Mouse (Mus musculus) midbrain, embryonic 11.5 days (tissue): ENCODE data around the gene Plch2. TPM values are rescaled to one million over a fixed set of nuclear protein-coding genes. Genes with fewer than 3 reads are reported as not detected.

ENCODE experiments used
- ATAC-seq: fragments of 200-750 bp; cut with Nextera tagmentation; 2 replicates; pipeline ENCODE4 v1.8.0; 2017; ENCODE audit warnings: moderate TSS enrichment, moderate library complexity; ENCODE audit not compliant: low FRiP score
- DNase-seq: peaks from one replicate; pipeline ENCODE4 v3.0.0; 2015; ENCODE audit warnings: low spot score; ENCODE audit errors: missing footprints
- H3K27ac ChIP-seq: fragments of 300-500 bp; sonication (generic); 2 replicates; pipeline ENCODE4 v1.5.1; 2014; ENCODE audit warnings: low read depth, low read length
- H3K27me3 ChIP-seq: fragments of 300-500 bp; sonication (generic); 2 replicates; pipeline ENCODE4 v1.6.1; 2014; ENCODE audit warnings: mild to moderate bottlenecking, low read length, moderate library complexity, mixed read lengths; ENCODE audit not compliant: control insufficient read depth, insufficient read depth
- H3K36me3 ChIP-seq: fragments of 300-500 bp; sonication (generic); 2 replicates; pipeline ENCODE4 v1.6.1; 2014; ENCODE audit warnings: mild to moderate bottlenecking, low read length, moderate library complexity, mixed read lengths; ENCODE audit not compliant: control insufficient read depth, insufficient read depth
- H3K4me1 ChIP-seq: fragments of 300-500 bp; sonication (generic); 2 replicates; pipeline ENCODE4 v1.6.1; 2014; ENCODE audit warnings: low read length; ENCODE audit not compliant: control insufficient read depth, insufficient read depth
- H3K4me2 ChIP-seq: fragments of 300-500 bp; sonication (generic); 2 replicates; pipeline ENCODE4 v1.6.1; 2014; ENCODE audit warnings: mild to moderate bottlenecking, moderate library complexity
- H3K4me3 ChIP-seq: fragments of 300-500 bp; sonication (generic); 2 replicates; pipeline ENCODE4 v1.5.1; 2014; ENCODE audit warnings: low read depth, low read length
- H3K9ac ChIP-seq: fragments of 300-500 bp; sonication (generic); 2 replicates; pipeline ENCODE4 v1.6.1; 2014; ENCODE audit warnings: low read length
- H3K9me3 ChIP-seq: fragments of 300-500 bp; sonication (generic); 2 replicates; pipeline ENCODE4 v1.6.1; 2016; ENCODE audit warnings: low read length; ENCODE audit not compliant: control insufficient read depth
- WGBS: fragments of 180-500 bp; shearing (Covaris S2); extraction: QIAGEN DNeasy Blood & Tissue Kit; methylation state at CpG from one replicate; pipeline ENCODE4 v1.1.7; 2014; 5-methylcytosine and 5-hydroxymethylcytosine counted together
- polyA plus RNA-seq: library from polyadenylated mRNA; unstranded; fragments of >200 nt; fragmentation: Nextera tagmentation; extraction: Ambion mirVana; gene quantifications from 2 replicates; pipeline ENCODE4 v1.2.1, GENCODE M21; 2014

The Plch2 gene
- 0.81 and 0.85 TPM in 2 replicates for polyA plus RNA-seq

DNA sequence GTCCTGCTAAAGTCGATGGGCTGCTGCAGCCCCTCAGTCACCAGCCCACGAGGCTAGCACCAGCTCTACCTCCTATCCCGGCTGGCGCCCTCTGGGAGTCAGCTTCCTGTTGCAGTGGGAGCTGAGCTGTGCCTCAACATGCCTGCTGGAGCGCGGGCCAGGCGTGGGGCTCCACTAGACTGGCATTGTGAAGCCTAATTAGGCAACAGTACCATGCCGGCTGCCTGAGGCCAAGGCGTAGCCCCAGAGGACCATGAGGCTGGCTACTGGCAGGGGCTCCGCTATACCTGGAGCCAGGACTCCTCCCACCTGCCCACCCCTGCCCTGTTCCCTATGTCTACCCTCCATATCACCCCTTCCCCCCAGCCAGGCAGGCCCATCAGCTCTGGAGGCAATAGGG, at the start of gene Plch2:
Gene Plch2, minus strand, starts transcription at position 61 of the 400 bp plus-strand sequence.
- Histone ChIP-seq H3K9me3 (no peaks in the 10 kb centered on the region), H3K4me1 (no peaks in the 10 kb centered on the region), H3K4me3 (no peak within 1 kb of the TSS), H3K27me3 (no peaks in the 10 kb centered on the region), H3K27ac (no peak within 1 kb of the TSS), H3K4me2 (no peak within 1 kb of the TSS), H3K9ac (no peak within 1 kb of the TSS), H3K36me3 (no peaks in the 10 kb centered on the region)
- ATAC-seq = no peak
- whole genome bisulfite sequencing = 72% methylated on average over 10 of the region's 10 CpGs
- no peak for DNase-seq

DNA sequence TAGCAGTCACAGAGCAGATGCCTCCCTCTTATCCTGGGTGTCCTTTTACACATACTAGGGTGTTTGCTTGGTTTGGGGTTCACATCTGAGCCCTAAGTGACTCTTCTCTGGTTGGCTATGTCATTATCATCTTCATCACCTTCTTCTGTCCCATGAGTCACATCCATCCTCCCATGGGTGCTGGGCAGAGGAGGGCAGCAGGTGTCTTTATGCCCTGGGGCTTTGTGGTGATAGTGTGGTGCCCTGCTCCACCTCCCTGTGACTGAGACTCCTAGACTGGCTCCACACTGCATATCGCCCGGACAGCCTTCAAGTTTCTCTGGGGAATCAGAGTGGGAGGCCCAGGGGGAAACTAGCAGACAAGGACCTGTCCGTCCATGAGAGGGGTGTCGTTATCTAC, 42.0 kb upstream of the Plch2 start:
- Histone ChIP-seq H3K27ac (no peak overlapping the region), H3K27me3 (no peaks in the 10 kb centered on the region), H3K9me3 (no peaks in the 10 kb centered on the region), H3K4me2 (no peak overlapping the region), H3K36me3 (no peaks in the 10 kb centered on the region), H3K4me1 (peaks cover 5% of the 10 kb centered on the region; the same call in 1 of the 2 replicates), H3K9ac (no peak overlapping the region), H3K4me3 (no peak overlapping the region)
- DNase-seq (no peak), ATAC-seq (no peak)
- WGBS = 95% methylated on average over 4 of the region's 4 CpGs

DNA sequence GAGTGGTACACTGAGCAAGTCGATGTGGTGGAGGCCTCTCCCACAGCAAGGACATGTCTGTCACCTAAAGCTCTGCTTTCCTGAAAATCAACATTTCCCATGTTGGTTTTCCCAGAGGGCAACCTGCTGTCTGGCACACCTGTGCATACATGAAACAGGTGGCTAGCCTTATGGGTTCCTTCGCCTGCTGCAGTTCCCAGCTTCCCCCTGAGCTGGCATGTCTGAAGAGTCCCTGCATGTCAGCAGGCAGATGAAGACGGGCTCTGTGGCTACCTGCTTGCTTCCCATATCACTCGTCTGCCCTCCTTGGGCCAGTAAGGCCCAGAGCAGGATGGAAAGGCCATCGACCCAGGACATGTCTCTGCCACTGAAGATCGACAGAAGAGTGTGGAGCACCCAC, 40.9 kb upstream of the Plch2 start:
- no peak for DNase-seq

DNA sequence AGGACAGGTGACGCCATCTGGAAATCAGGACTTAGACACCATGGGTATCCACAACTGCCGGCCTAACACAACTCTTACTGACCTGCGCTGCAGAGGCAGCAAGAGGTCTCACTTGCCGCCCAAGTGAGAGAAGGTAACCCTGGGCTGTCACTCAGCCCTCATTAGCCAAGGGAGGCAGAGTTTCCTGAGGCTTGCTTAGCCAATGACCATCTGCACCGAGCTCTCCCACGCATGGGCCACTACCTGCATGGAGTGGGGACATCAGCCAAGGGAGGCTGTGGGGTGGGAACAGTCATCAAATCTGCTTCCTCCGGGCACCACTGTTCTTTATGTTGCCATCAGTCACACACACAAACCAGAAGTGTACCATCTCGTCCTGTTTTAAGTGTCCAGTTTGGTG, 39.4 kb upstream of the Plch2 start:
- no peaks in the 10 kb centered on the region for H3K36me3 ChIP-seq
- no peak overlapping the region for H3K4me2 ChIP-seq
- ATAC-seq (peak; percentile 34; the same call in 1 of the 2 replicates), DNase-seq (no peak)
- H3K4me1 ChIP-seq = peaks cover 5% of the 10 kb centered on the region; the same call in 1 of the 2 replicates
- WGBS = 88% methylated on average over 8 of the region's 8 CpGs
- no peaks in the 10 kb centered on the region for H3K9me3 ChIP-seq
- H3K27ac ChIP-seq = no peak overlapping the region
- H3K9ac ChIP-seq = no peak overlapping the region
- H3K27me3 ChIP-seq = no peaks in the 10 kb centered on the region
- no peak overlapping the region for H3K4me3 ChIP-seq

More for the DNA sequence above, 40.9 kb upstream of the Plch2 start:
- Histone ChIP-seq H3K9me3 (no peaks in the 10 kb centered on the region), H3K4me1 (peaks cover 5% of the 10 kb centered on the region; the same call in 1 of the 2 replicates), H3K4me3 (no peak overlapping the region), H3K27ac (no peak overlapping the region), H3K9ac (no peak overlapping the region), H3K27me3 (no peaks in the 10 kb centered on the region), H3K36me3 (no peaks in the 10 kb centered on the region), H3K4me2 (no peak overlapping the region)
- no peak for ATAC-seq
- 87% methylated on average over 6 of the region's 6 CpGs for WGBS

DNA sequence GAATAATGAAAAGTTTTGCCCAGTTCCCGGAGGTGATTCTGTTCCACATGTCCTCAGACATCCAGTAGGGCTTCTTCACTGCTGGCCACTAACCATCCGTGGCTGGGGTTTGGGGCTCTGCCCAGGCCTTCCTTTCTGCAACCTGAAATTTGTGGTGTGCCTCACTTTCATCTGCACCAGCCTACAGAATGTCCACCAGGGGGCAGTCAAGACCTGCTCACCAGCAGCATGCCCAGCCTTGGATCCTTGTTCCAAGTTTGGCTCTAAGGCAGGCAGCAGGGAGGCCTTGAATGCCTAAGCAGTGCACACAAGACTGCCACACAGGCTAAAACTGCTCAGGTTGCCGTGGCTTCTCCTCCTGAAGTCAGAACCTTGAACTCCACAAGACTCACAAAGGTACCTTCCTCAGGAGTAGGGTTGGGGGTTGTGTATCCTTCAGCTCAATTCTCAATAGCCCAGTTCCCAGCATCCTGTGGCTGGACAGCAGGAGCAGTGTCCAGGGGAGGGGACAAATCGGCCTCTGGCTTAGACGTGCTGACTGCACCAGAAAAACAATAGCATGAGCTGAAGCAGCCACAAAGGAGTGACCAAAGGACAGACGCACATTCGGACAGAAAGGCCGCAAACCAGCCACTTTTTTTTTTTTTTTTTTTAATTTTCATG, 38.8 kb upstream of the Plch2 start:
- Histone ChIP-seq H3K4me1 (peaks cover 3% of the 10 kb centered on the region; the same call in 1 of the 2 replicates), H3K9me3 (no peaks in the 10 kb centered on the region), H3K36me3 (no peaks in the 10 kb centered on the region), H3K4me3 (no peak overlapping the region), H3K9ac (peak overlapping the region; percentile 13; the same call in 1 of the 2 replicates), H3K4me2 (no peak overlapping the region), H3K27ac (no peak overlapping the region), H3K27me3 (no peaks in the 10 kb centered on the region)
- ATAC-seq (peak; percentile 79), DNase-seq (peak; percentile 96)
- 43% methylated on average over 8 of the region's 8 CpGs for WGBS

DNA sequence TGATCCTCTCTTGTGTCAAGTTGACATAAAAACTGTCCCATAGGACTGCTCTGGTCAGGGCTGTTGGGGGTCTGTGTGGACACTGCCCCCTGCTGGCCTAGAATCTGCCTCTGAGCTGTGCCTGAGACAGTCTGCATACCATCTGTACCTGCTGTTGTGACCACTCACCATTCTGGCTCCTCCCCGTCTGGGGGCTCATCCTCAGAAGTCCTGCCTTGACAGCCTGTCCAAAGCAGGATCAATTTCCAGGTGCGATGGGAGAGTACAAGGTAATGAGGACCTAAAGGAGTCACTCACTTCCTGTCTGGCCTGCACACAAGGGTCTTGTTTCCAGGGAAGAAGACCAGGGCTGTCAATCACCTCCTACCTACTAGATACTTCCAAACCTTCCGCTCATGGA, 38.0 kb upstream of the Plch2 start:
- Histone ChIP-seq H3K27me3 (no peaks in the 10 kb centered on the region), H3K27ac (no peak overlapping the region), H3K4me1 (no peaks in the 10 kb centered on the region), H3K4me3 (no peak overlapping the region), H3K36me3 (no peaks in the 10 kb centered on the region), H3K9me3 (no peaks in the 10 kb centered on the region), H3K4me2 (no peak overlapping the region), H3K9ac (no peak overlapping the region)
- WGBS = 70% methylated on average over 3 of the region's 3 CpGs
- DNase-seq = peak; percentile 91
- ATAC-seq = peak; percentile 71

DNA sequence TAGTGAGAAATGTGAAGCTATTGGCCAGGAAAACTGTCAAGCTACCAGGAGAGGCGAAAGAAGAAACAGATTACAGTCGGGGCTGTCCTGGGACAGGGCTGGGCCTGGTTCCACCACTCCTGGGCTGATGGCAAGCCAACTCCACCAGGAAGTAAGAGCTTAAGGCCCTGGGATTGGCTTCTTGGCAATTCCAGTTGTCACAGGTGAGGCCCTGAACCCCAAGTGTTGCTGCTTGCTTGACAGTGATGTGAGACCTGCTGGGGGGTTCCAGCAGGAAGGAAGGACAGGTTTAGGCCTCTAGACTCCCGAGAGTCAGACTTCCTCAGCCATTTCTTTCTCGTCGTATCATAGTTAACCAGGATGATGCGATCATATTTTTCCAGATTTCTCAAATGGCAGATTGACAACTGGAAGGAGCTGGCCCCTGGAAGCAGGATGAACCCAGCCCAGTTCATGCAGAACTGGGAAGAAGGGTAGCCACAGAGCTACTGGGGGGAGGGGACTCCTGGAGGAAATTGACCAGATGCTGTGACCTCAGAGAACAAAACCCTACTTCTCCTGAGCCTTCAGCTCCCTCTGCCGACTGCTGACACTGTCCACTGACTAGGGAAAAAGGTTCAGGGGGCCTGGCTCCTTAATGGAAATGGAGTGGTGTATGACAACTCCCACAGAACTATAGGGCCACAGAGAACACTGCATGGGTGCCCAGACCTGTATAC, 37.0 kb upstream of the Plch2 start:
- DNase-seq (no peak), ATAC-seq (no peak)
- Histone ChIP-seq H3K27me3 (no peaks in the 10 kb centered on the region), H3K9me3 (no peaks in the 10 kb centered on the region), H3K4me2 (no peak overlapping the region), H3K9ac (peak overlapping the region; percentile 20; the same call in 1 of the 2 replicates), H3K4me1 (no peaks in the 10 kb centered on the region), H3K27ac (no peak overlapping the region), H3K4me3 (no peak overlapping the region), H3K36me3 (no peaks in the 10 kb centered on the region)
- 85% methylated on average over 7 of the region's 7 CpGs for WGBS

DNA sequence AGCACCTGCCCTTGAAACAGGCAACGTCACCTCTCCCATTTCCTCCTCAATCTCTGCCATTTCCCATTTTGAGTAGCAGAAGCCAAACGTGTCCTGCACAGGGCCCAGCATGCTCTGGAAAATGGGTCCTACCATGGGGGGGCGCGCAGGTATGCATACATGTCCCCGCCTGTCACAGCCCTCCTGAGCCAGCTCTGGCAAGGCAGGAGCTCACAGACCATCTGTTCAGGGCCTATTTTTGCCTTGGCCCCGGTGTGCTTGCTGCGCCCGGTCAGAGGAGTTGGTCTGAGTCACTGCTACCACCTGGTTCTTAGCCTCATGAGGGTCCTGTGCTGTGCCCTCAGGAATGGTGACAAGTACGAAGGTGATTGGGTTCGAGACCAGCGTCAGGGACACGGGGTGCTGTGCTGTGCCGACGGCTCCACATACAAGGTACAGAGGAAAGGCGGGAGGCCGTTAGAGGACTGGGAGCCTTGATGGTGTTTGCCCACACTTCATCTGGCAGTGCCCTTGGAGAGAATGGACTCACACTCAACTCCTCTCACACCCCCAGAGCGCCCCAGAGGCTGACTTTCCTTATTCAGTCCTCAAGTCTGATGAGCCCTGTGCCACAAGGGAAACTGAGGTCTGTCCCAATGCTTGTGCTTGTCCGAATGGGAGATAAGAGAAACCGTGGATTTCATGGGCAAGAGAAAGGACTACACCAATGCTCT, 36.3 kb upstream of the Plch2 start:
- ATAC-seq = no peak
- H3K4me2 ChIP-seq = no peak overlapping the region
- H3K27me3 ChIP-seq = no peaks in the 10 kb centered on the region
- no peak for DNase-seq
- no peak overlapping the region for H3K4me3 ChIP-seq
- no peak overlapping the region for H3K27ac ChIP-seq
- no peak overlapping the region; the same call in 1 of the 2 replicates for H3K9ac ChIP-seq
- H3K4me1 ChIP-seq = no peaks in the 10 kb centered on the region
- H3K36me3 ChIP-seq = no peaks in the 10 kb centered on the region
- WGBS = 91% methylated on average over 19 of the region's 19 CpGs
- H3K9me3 ChIP-seq = no peaks in the 10 kb centered on the region
